Mouse (Mus musculus) midbrain, postnatal 0 days (tissue): Measurements from ENCODE around the gene Fads2. TPM values are rescaled to one million over a fixed set of nuclear protein-coding genes. Genes with fewer than 3 reads are reported as not detected.

ENCODE experiments used
- ATAC-seq: fragments of 200-750 bp; cut with Nextera tagmentation; 2 replicates; pipeline ENCODE4 v1.8.0; 2017; ENCODE audit warnings: moderate number of reproducible peaks, mild to moderate bottlenecking, moderate TSS enrichment, moderate library complexity; ENCODE audit not compliant: low FRiP score
- DNase-seq: peaks from one replicate; pipeline ENCODE4 v3.0.0-alpha.2; 2015; ENCODE audit warnings: low spot score
- H3K27ac ChIP-seq: fragments of 300-500 bp; sonication (generic); 2 replicates; pipeline ENCODE4 v1.5.1; 2014; ENCODE audit warnings: low read depth, mild to moderate bottlenecking, low read length, mixed read lengths
- H3K27me3 ChIP-seq: fragments of 300-500 bp; sonication (generic); 2 replicates; pipeline ENCODE4 v1.6.1; 2014; ENCODE audit warnings: low read length, control low read depth, mixed read lengths; ENCODE audit not compliant: insufficient read depth
- H3K36me3 ChIP-seq: fragments of 300-500 bp; sonication (generic); 2 replicates; pipeline ENCODE4 v1.6.1; 2014; ENCODE audit warnings: low read length, control low read depth, mixed read lengths; ENCODE audit not compliant: insufficient read depth
- H3K4me1 ChIP-seq: fragments of 300-500 bp; sonication (generic); 2 replicates; pipeline ENCODE4 v1.6.1; 2014; ENCODE audit warnings: mild to moderate bottlenecking, control low read depth, antibody characterized with exemption, low read length, mixed read lengths; ENCODE audit not compliant: insufficient read depth
- H3K4me2 ChIP-seq: fragments of 300-500 bp; sonication (generic); 2 replicates; pipeline ENCODE4 v1.6.1; 2014; ENCODE audit warnings: low read depth, mild to moderate bottlenecking, low read length, mixed read lengths; ENCODE audit not compliant: poor library complexity, severe bottlenecking
- H3K4me3 ChIP-seq: fragments of 300-500 bp; sonication (generic); 2 replicates; pipeline ENCODE4 v1.5.1; 2014; ENCODE audit warnings: low read depth, mild to moderate bottlenecking, low read length, moderate library complexity
- H3K9ac ChIP-seq: fragments of 300-500 bp; sonication (generic); replicated peaks from 2 replicates; pipeline ENCODE4 v1.6.1; 2014; ENCODE audit warnings: mild to moderate bottlenecking, low read length, moderate library complexity, mixed read lengths; ENCODE audit not compliant: poor library complexity, severe bottlenecking
- H3K9me3 ChIP-seq: fragments of 300-500 bp; sonication (generic); 2 replicates; pipeline ENCODE4 v1.6.1; 2016; ENCODE audit warnings: low read length, control low read depth
- CTCF ChIP-seq: IDR thresholded peaks from 2 replicates; pipeline ENCODE4 v1.5.1; 2016; ENCODE audit warnings: antibody characterized with exemption, mild to moderate bottlenecking
- WGBS: fragments of 180-500 bp; shearing (Covaris S2); extraction: QIAGEN DNeasy Blood & Tissue Kit; methylation state at CpG from one replicate; pipeline ENCODE4 v1.1.7; 2014; 5-methylcytosine and 5-hydroxymethylcytosine counted together
- polyA plus RNA-seq: library from polyadenylated mRNA; unstranded; fragments of >200 nt; fragmentation: Nextera tagmentation; extraction: Ambion mirVana; gene quantifications from 2 replicates; pipeline ENCODE4 v1.2.1, GENCODE M21; 2015
- total RNA-seq: library from RNA; depleted of rRNA; stranded (reverse); fragments of >200 nt; gene quantifications from 2 replicates; pipeline ENCODE4 v1.2.3, GENCODE M21; 2014

Fads2 gene
- total and polyA plus RNA-seq, 2 experiments from 2014 or later: 260 to 306 TPM

DNA sequence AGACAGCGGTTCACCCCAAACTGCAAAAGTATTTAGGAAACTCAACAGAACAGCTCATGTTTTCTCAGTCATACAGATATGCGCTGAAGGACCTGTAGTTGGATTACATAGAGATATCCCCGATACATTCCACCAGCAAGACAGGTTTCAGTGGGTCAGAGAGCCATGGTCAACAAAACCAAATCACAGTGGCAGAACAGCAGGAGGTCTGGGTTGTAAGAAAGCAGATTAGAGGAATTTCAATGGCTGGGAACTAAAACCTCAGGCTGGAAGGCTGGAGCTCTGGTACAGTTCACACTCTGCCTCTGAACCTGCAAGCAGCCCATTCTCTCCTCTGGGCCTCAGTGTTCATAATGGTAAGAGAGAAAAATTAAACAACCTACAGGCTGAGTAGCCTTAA lies 15.1 kb upstream of the Fads2 start:
- Histone ChIP-seq H3K36me3 (no peaks in the 10 kb centered on the region), H3K27me3 (no peaks in the 10 kb centered on the region; the same call in 1 of the 2 replicates), H3K4me1 (no peaks in the 10 kb centered on the region), H3K9me3 (no peaks in the 10 kb centered on the region), H3K9ac (no peak overlapping the region), H3K4me3 (no peak overlapping the region), H3K27ac (no peak overlapping the region), H3K4me2 (no peak overlapping the region)
- 36% methylated on average over 3 of the region's 3 CpGs for WGBS
- TF ChIP-seq CTCF: no peak
- DNase-seq: no peak
- no peak for ATAC-seq

DNA sequence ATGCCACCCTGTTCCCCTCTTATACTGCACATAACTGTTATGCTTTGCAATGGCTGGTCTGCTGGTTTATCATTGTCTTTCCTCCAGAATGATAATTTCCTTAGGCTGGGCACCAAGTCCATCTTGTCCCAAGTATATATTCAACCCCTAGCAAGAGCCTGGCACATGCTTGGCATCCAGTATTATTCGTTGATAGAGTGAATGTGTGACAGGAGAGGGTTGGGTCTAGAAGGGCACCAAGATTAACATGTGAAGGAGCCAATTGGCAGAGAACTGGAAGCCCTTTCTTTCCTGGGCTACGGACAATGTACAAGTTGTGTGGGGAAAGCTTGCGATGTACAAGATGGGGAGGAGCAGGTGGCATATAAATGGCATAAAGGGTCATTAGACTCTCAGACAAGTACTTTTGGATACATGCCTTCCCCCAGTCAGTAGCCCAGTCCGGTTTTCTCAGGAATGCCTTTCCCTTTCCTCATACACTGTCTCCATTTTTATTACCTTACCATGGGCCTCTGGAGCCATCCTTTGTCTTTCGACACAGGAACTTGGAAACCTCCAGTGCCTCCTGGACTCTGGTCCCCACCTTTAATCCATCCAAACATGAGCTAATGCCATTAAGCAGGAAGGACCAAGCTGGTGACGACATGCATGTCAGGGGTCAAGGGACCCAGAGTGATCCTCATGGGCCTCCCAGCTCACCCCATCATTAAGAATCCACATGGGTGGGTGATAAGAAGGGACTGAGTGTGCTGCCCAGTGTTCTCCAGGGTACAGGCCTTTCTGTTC lies 14.0 kb upstream of the Fads2 start:
- H3K4me3 ChIP-seq: no peak overlapping the region
- 66% methylated on average over 6 of the region's 6 CpGs for WGBS
- H3K36me3 ChIP-seq: no peaks in the 10 kb centered on the region
- no peak overlapping the region for H3K27ac ChIP-seq
- H3K27me3 ChIP-seq: no peaks in the 10 kb centered on the region; the same call in 1 of the 2 replicates
- DNase-seq: no peak
- ATAC-seq: no peak
- no peak overlapping the region for H3K4me2 ChIP-seq
- no peak overlapping the region for H3K9ac ChIP-seq
- H3K9me3 ChIP-seq: no peaks in the 10 kb centered on the region
- H3K4me1 ChIP-seq: no peaks in the 10 kb centered on the region
- no peak for TF ChIP-seq CTCF

DNA sequence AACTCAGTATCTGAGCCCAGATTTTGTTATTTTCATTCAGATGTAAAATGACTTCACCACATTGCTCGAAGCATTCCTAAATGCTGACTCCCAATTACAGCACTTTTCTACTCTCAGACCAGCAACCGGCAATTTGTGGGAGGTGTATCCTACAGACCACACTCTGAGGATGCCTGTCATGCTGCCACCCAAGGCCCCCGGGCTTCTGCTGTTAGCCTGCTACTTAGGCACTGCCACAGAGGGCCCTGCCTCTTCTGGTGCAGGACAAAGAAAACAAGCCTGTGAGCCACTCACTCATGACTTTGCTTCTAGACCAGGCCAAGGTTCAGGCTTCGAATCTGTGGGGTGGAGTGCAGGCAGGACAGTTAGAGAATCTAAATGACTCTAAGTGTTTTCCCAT lies 11.4 kb upstream of the Fads2 start:
- no peak for DNase-seq
- WGBS: 73% methylated on average over 4 of the region's 4 CpGs
- no peak for ATAC-seq
- H3K4me3 ChIP-seq: no peak overlapping the region
- no peak overlapping the region for H3K9ac ChIP-seq
- no peaks in the 10 kb centered on the region for H3K9me3 ChIP-seq
- no peak overlapping the region for H3K27ac ChIP-seq
- no peaks in the 10 kb centered on the region for H3K4me1 ChIP-seq
- H3K36me3 ChIP-seq: no peaks in the 10 kb centered on the region
- no peak overlapping the region for H3K4me2 ChIP-seq
- no peaks in the 10 kb centered on the region; the same call in 1 of the 2 replicates for H3K27me3 ChIP-seq
- TF ChIP-seq CTCF: no peak

DNA sequence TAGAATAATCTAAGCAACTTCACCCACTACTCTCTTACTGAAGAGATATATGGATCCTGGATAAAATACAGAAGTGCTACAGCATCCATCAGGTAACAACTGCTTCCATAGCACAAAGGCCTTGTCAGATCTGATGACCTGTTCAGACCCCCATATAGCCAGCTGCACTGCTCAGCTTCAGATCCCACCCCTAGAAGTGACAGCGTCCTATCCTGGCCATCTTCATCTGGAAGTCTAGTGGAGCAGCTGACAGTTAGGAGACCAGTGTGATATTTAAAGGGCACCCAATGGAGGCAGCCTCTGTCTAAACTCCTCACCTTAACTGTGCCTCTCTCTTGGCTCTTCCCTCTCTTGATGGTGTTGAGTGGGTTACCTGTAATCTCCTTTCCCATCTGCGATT lies 7.1 kb upstream of the Fads2 start:
- Histone ChIP-seq H3K4me2 (no peak overlapping the region), H3K27ac (no peak overlapping the region), H3K9ac (no peak overlapping the region), H3K9me3 (no peaks in the 10 kb centered on the region), H3K27me3 (no peaks in the 10 kb centered on the region; the same call in 1 of the 2 replicates), H3K4me1 (no peaks in the 10 kb centered on the region), H3K4me3 (no peak overlapping the region), H3K36me3 (no peaks in the 10 kb centered on the region)
- DNase-seq: no peak
- no peak for ATAC-seq
- WGBS: 95% methylated on average over 2 of the region's 2 CpGs
- TF ChIP-seq CTCF: no peak

DNA sequence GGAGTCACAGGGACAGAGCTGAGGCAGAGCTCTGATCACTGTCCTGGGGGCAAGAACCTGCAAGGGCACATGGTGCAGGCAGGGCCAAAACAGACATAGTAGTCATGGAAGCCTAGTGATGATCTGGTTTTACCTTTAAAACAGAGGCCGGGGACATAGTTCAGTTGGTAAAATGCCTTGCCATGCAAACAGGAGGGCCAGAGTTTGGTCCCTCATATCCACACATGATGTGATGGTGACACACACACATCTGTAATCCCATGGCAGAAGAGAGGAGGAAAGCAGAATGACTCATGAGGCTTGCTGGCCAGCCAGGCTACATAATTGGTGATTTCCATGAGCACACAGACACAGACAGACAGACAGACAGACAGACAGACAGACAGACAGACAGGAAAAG lies 6.6 kb upstream of the Fads2 start:
- Histone ChIP-seq H3K9ac (no peak overlapping the region), H3K4me1 (no peaks in the 10 kb centered on the region), H3K27me3 (no peaks in the 10 kb centered on the region; the same call in 1 of the 2 replicates), H3K4me2 (no peak overlapping the region), H3K4me3 (no peak overlapping the region), H3K9me3 (no peaks in the 10 kb centered on the region), H3K36me3 (no peaks in the 10 kb centered on the region), H3K27ac (no peak overlapping the region)
- ATAC-seq: no peak
- no peak for TF ChIP-seq CTCF
- WGBS: 96% methylated on average over 1 of the region's 1 CpGs
- no peak for DNase-seq

DNA sequence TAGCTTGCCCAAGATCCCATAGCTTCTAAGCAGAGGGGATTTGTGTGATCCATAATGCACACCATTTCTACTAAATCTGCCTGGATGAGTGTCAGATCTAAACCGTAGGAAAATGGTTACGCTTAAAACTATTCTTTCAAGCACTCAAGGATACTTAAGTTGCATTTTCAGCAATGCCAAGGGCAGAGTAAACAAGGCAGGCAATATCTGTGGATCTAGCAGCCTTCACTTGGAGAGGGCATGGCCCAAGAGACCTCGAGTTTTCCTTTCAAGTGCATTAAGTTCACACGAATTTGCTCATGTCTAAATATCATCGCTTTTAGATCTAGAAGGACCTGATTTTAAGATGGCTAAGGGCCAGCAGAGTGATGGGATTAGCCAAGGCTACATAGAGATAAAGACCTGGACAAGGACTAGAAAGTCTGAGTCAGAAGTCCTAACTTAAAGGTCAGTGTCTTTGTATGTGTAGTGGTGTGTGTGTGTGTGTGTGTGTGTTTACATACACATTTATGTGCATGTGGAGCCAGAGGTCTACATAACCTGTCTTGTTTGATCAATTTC lies 5.6 kb upstream of the Fads2 start:
- Histone ChIP-seq H3K27ac (no peak overlapping the region), H3K9ac (no peak overlapping the region), H3K36me3 (no peaks in the 10 kb centered on the region), H3K27me3 (no peaks in the 10 kb centered on the region), H3K9me3 (no peaks in the 10 kb centered on the region), H3K4me3 (no peak overlapping the region), H3K4me2 (no peak overlapping the region), H3K4me1 (0 out of 2 replicates have a peak, but pooled peaks cover 5% of the 10 kb centered on the region)
- 87% methylated on average over 5 of the region's 5 CpGs for WGBS
- TF ChIP-seq CTCF: no peak
- no peak for ATAC-seq
- DNase-seq: no peak
